Comparison of ENCODE assay signal across 14 mouse cellular contexts in genomic region chr5:119676245-119676644, GRCm38 (mm10). TPM values are rescaled to one million over a fixed set of nuclear protein-coding genes. Genes with fewer than 3 reads are reported as not detected.
DNase-seq lines count a peak whose midpoint lies in the region; ATAC-seq and TF ChIP-seq lines count a peak whose summit lies in the region.
"Had no signal": no experiment of that assay in that cellular context is flagged by ENCODE, and none has a peak within 500 bp of the region (broad histone marks: within the 10 kb centered on the region; RNA-seq: fewer than 3 reads in every experiment).

No protein-coding gene starts in this region.

- H3K9me3 ChIP-seq in heart, embryonic 12.5 days (replicated peaks), result no peaks in the 10 kb centered on the region
- H3K9me3 ChIP-seq in lung, postnatal 0 days (ENCODE audit: low read length), result no peaks in the 10 kb centered on the region
- no peaks in the 10 kb centered on the region for H3K9me3 ChIP-seq in limb, embryonic 12.5 days
- H3K9me3 ChIP-seq: megakaryocyte, embryonic 14.5 days had no signal

- no peak overlapping the region for H3K27ac ChIP-seq in heart, embryonic 12.5 days (ENCODE audit: poor library complexity, severe bottlenecking)
- H3K27ac ChIP-seq in lung, postnatal 0 days (ENCODE audit: low read length), result peak overlapping the region; percentile 20; the same call in 1 of the 2 replicates
- no peak overlapping the region for H3K27ac ChIP-seq in limb, embryonic 12.5 days

- TF ChIP-seq CTCF in lung, postnatal 0 days (IDR thresholded peaks at IDR 0.05), result no peak; the same call in 1 of the 2 replicates

- no peak overlapping the region for H3K4me3 ChIP-seq in heart, embryonic 12.5 days
- H3K4me3 ChIP-seq in lung, postnatal 0 days (ENCODE audit: low read depth, low read length), result peak overlapping the region; percentile 59
- H3K4me3 ChIP-seq in limb, embryonic 12.5 days (replicated peaks), result peak overlapping the region; percentile 48
- H3K4me3 ChIP-seq: erythroblast, embryonic 14.5 days; megakaryocyte, embryonic 14.5 days had no signal

- no peak for TF ChIP-seq EP300 in lung, postnatal 0 days (IDR thresholded peaks at IDR 0.05)

- 60% methylated on average over 2 of the region's 2 CpGs for WGBS in heart, embryonic 12.5 days
- 22% methylated on average over 2 of the region's 2 CpGs for WGBS in lung, postnatal 0 days
- WGBS in limb, embryonic 12.5 days, result 61% methylated on average over 2 of the region's 2 CpGs

- no peak for ATAC-seq in heart, embryonic 12.5 days (ENCODE audit: insufficient number of reproducible peaks, low FRiP score)
- no peak for ATAC-seq in lung, postnatal 0 days
- no peak for ATAC-seq in limb, embryonic 12.5 days (ENCODE audit: insufficient number of reproducible peaks, insufficient read depth, low FRiP score, low TSS enrichment, low read depth)
- ATAC-seq: Patski had no signal

- no peak for DNase-seq in heart, adult 9 months (ENCODE audit: low spot score in 2 of 2)
- peak; percentile 17 for DNase-seq in lung, postnatal 0 days (ENCODE audit: low spot score)
- no peak for DNase-seq in lung, postnatal 36 days
- no peak for DNase-seq in cerebellum, postnatal 14 days
- DNase-seq in layer of hippocampus, adult 11-12 months (ENCODE audit: low spot score), result no peak
- DNase-seq: cerebellum, adult 8-10 months; heart, postnatal 14 days; kidney, postnatal 10 days; layer of hippocampus, postnatal 36 days had no signal

- H3K27me3 ChIP-seq in heart, embryonic 12.5 days (replicated peaks), result peaks cover 71% of the 10 kb centered on the region
- H3K27me3 ChIP-seq in lung, postnatal 0 days (replicated peaks; ENCODE audit: insufficient read depth, low read length), result peaks cover 8% of the 10 kb centered on the region
- H3K27me3 ChIP-seq in limb, embryonic 12.5 days, result peaks cover 89% of the 10 kb centered on the region

- H3K4me2 ChIP-seq in heart, embryonic 12.5 days, result peak overlapping the region; percentile 60; the same call in 1 of the 2 replicates
- peak overlapping the region; percentile 63 for H3K4me2 ChIP-seq in lung, postnatal 0 days (replicated peaks; ENCODE audit: low read depth, low read length)
- peak overlapping the region; percentile 75 for H3K4me2 ChIP-seq in limb, embryonic 12.5 days

- no peak overlapping the region for H3K9ac ChIP-seq in heart, embryonic 12.5 days
- H3K9ac ChIP-seq in lung, postnatal 0 days (replicated peaks; ENCODE audit: low read depth), result peak overlapping the region; percentile 5; the same call in 1 of the 2 replicates
- peak overlapping the region; percentile 5; the same call in 1 of the 2 replicates for H3K9ac ChIP-seq in limb, embryonic 12.5 days (replicated peaks)

- peaks cover 9% of the 10 kb centered on the region; the same call in 1 of the 2 replicates for H3K36me3 ChIP-seq in heart, embryonic 12.5 days
- peaks cover 22% of the 10 kb centered on the region; the same call in 1 of the 2 replicates for H3K36me3 ChIP-seq in lung, postnatal 0 days (ENCODE audit: insufficient read depth, low read length)
- H3K36me3 ChIP-seq in limb, embryonic 12.5 days, result peaks cover 15% of the 10 kb centered on the region; the same call in 1 of the 2 replicates

- H3K4me1 ChIP-seq in heart, embryonic 12.5 days (replicated peaks), result peaks cover 15% of the 10 kb centered on the region
- no peaks in the 10 kb centered on the region for H3K4me1 ChIP-seq in lung, postnatal 0 days (ENCODE audit: insufficient read depth, low read depth, low read length)
- H3K4me1 ChIP-seq in limb, embryonic 12.5 days (replicated peaks), result peaks cover 21% of the 10 kb centered on the region

RNA-seq across cellular contexts. Expression of gene Tbx3, which starts 5.8 kb away (rescaled TPM):
- polyA plus RNA-seq in heart, embryonic 12.5 days (2016; fragmentation: Nextera tagmentation; extraction: Ambion mirVana), result 18.8 and 21.0 TPM in 2 replicates
- 44.7 and 54.8 TPM in 2 replicates for polyA plus RNA-seq in lung, postnatal 0 days (2015; fragmentation: Nextera tagmentation; extraction: Ambion mirVana)
- polyA plus RNA-seq in limb, embryonic 12.5 days (2016; fragmentation: Nextera tagmentation; extraction: Ambion mirVana), result 38.3 and 42.4 TPM in 2 replicates
- polyA plus RNA-seq: erythroblast, embryonic 14.5 days; Patski had no signal
